Mouse (Mus musculus): ENCODE data around the gene Hdac9.

DNA sequence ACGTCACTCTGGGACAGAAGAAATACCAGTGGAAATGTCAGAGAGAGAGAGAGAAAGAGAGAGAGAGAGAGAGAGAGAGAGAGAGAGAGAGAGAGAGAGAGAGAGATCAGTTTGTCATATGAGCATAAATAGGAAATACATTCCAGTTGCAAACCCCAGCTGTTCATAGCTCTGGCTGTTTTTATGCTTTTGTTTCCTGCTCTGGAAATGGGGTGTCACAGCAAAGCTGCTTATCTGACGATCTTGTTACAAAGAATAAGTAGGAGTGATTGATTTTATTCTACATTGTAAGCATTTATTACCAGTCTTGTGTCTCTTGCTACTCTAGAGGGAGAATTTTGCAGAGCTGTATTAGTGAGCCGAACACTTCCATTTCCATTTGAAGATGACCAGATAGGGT is 762.1 kb downstream of the Hdac9 start:
- TF ChIP-seq CTCF (IDR thresholded peaks at IDR 0.05; ENCODE audit: control insufficient read depth, insufficient read depth, insufficient read length) (no peak), MAX (IDR thresholded peaks at IDR 0.05) (no peak), CEBPB (IDR thresholded peaks at IDR 0.05; ENCODE audit: low read depth) (no peak), MYOG (IDR thresholded peaks at IDR 0.05; ENCODE audit: control insufficient read depth, extremely low read depth, insufficient read length) (no peak), MYOD1 (IDR thresholded peaks at IDR 0.05; ENCODE audit: control insufficient read depth, insufficient read length, low read depth) (no peak), FOSL1 (IDR thresholded peaks at IDR 0.05; ENCODE audit: insufficient read depth, low read length, poor library complexity, severe bottlenecking) (no peak), USF1 (IDR thresholded peaks at IDR 0.05; ENCODE audit: low read depth) (no peak)

Measured in C2C12 (cell line).